Mouse (Mus musculus) liver, embryonic 14.5 days (tissue): ENCODE results near the gene Padi4. TPM values are rescaled to one million over a fixed set of nuclear protein-coding genes. Genes with fewer than 3 reads are reported as not detected.

Source experiments
- ATAC-seq: fragments of 200-750 bp; cut with Nextera tagmentation; 2 replicates; pipeline ENCODE4 v1.8.0; 2017; ENCODE audit warnings: moderate number of reproducible peaks, mild to moderate bottlenecking, moderate library complexity; ENCODE audit not compliant: insufficient read depth
- DNase-seq, 3 experiments: peaks; one replicate each; pipeline ENCODE4 v3.0.0-alpha.2; 2012 to 2013; ENCODE audit warnings: low read depth in 3 of 3, low spot score in 3 of 3
- H3K27ac ChIP-seq: fragments of 300-500 bp; sonication (generic); 2 replicates; pipeline ENCODE4 v1.5.1; 2014; ENCODE audit warnings: moderate library complexity, mild to moderate bottlenecking, control low read depth, inconsistent platforms
- H3K27me3 ChIP-seq: fragments of 300-500 bp; sonication (generic); 2 replicates; pipeline ENCODE4 v1.6.1; 2014; ENCODE audit warnings: mild to moderate bottlenecking, low read length, moderate library complexity; ENCODE audit not compliant: control insufficient read depth, insufficient read depth
- H3K36me3 ChIP-seq: fragments of 300-500 bp; sonication (generic); replicated peaks from 2 replicates; pipeline ENCODE4 v1.6.1; 2014; ENCODE audit warnings: low read depth; ENCODE audit not compliant: control insufficient read depth, insufficient read depth
- H3K4me1 ChIP-seq, 2 experiments: fragments of 200-500 bp in 1 of 2; fragments of 300-500 bp in 1 of 2; sonication (generic) in 1 of 2; replicated peaks; 2 replicates each; pipeline ENCODE4 v1.6.1; 2012 to 2014; ENCODE audit warnings: antibody characterized with exemption in 1 of 2, inconsistent platforms in 1 of 2, low read length in 1 of 2; ENCODE audit not compliant: control insufficient read depth in 2 of 2, insufficient read depth in 2 of 2
- H3K4me2 ChIP-seq: fragments of 300-500 bp; sonication (generic); 2 replicates; pipeline ENCODE4 v1.6.1; 2014; ENCODE audit warnings: low read depth, mild to moderate bottlenecking, control low read depth, moderate library complexity
- H3K4me3 ChIP-seq, 2 experiments: fragments of 200-500 bp in 1 of 2; fragments of 300-500 bp in 1 of 2; sonication (generic) in 1 of 2; 2 replicates each; pipeline ENCODE4 v1.5.1; 2012 to 2014; ENCODE audit warnings: low read depth in 2 of 2, low read length in 2 of 2, mild to moderate bottlenecking in 2 of 2, control low read depth in 1 of 2, inconsistent platforms in 1 of 2, moderate library complexity in 1 of 2; ENCODE audit not compliant: insufficient read depth in 1 of 2
- H3K9ac ChIP-seq: fragments of 300-500 bp; sonication (generic); replicated peaks from 2 replicates; pipeline ENCODE4 v1.6.1; 2014; ENCODE audit warnings: mild to moderate bottlenecking, control low read depth, moderate library complexity
- H3K9me3 ChIP-seq: fragments of 300-500 bp; sonication (generic); 2 replicates; pipeline ENCODE4 v1.6.1; 2016; ENCODE audit warnings: low read length, mixed read lengths; ENCODE audit not compliant: control insufficient read depth
- CTCF ChIP-seq: IDR thresholded peaks from 2 replicates; pipeline ENCODE4 v1.5.1; 2016; ENCODE audit warnings: antibody characterized with exemption, low read depth, control low read depth
- EP300 ChIP-seq: IDR thresholded peaks from 2 replicates; pipeline ENCODE4 v1.6.1; 2016; ENCODE audit warnings: antibody characterized with exemption, low read depth
- WGBS: fragments of 180-500 bp; shearing (Covaris S2); extraction: QIAGEN DNeasy Blood & Tissue Kit; methylation state at CpG from one replicate; pipeline ENCODE4 v1.1.7; 2014; ENCODE audit not compliant: insufficient replicate concordance; 5-methylcytosine and 5-hydroxymethylcytosine counted together
- polyA plus RNA-seq, 2 experiments: library from polyadenylated mRNA; depleted of rRNA in 1 of 2; stranded (reverse) in 1 of 2; unstranded in 1 of 2; fragments of >200 nt; fragmentation: Nextera tagmentation in 1 of 2; extraction: Ambion mirVana in 1 of 2; gene quantifications; 2 replicates each; pipeline versions ENCODE4 v1.2.1 to v1.2.3; 2012 to 2014

Gene Padi4
- polyA plus RNA-seq, 2 experiments: 0.34 to 0.58 TPM

- Histone ChIP-seq H3K4me3 (no peak overlapping the region), H3K4me2 (no peak overlapping the region), H3K27me3 (no peaks in the 10 kb centered on the region), H3K9me3 (no peaks in the 10 kb centered on the region), H3K4me1 (no peaks in the 10 kb centered on the region), H3K36me3 (no peaks in the 10 kb centered on the region), H3K9ac (no peak overlapping the region), H3K27ac (no peak overlapping the region)
- TF ChIP-seq EP300: no peak
- no peak for TF ChIP-seq CTCF
- DNase-seq (no peak), ATAC-seq (no peak)
- 41% methylated on average over 11 of the region's 11 CpGs for WGBS
Observed at GRCm38 (mm10) chr4:140740655-140741054, 33.4 kb downstream of the Padi4 start.

GRCm38 (mm10) chr4:140732871-140733270 is 41.2 kb downstream of the Padi4 start:
- Histone ChIP-seq H3K27ac (no peak overlapping the region), H3K9ac (no peak overlapping the region), H3K4me3 (no peak overlapping the region), H3K4me1 (no peaks in the 10 kb centered on the region), H3K36me3 (no peaks in the 10 kb centered on the region), H3K4me2 (no peak overlapping the region), H3K27me3 (no peaks in the 10 kb centered on the region), H3K9me3 (no peaks in the 10 kb centered on the region)
- TF ChIP-seq CTCF: no peak
- TF ChIP-seq EP300: no peak
- ATAC-seq (no peak), DNase-seq (peak in 1 of 3 experiments; percentile 50)
- WGBS: 36% methylated on average over 7 of the region's 7 CpGs

- 71% methylated on average over 4 of the region's 4 CpGs for WGBS
- no peak overlapping the region for H3K9ac ChIP-seq
- no peak overlapping the region for H3K4me3 ChIP-seq
- H3K27ac ChIP-seq: no peak overlapping the region
- no peak overlapping the region for H3K4me2 ChIP-seq
- TF ChIP-seq CTCF (peak; percentile 68), EP300 (no peak)
- H3K27me3 ChIP-seq: no peaks in the 10 kb centered on the region
- H3K4me1 ChIP-seq: no peaks in the 10 kb centered on the region
- no peaks in the 10 kb centered on the region for H3K9me3 ChIP-seq
- no peak for DNase-seq
- ATAC-seq: no peak
- H3K36me3 ChIP-seq: no peaks in the 10 kb centered on the region
Observed at GRCm38 (mm10) chr4:140731654-140732053, 42.4 kb downstream of the Padi4 start.

- TF ChIP-seq CTCF: no peak
- TF ChIP-seq EP300: no peak
- Histone ChIP-seq H3K9ac (no peak overlapping the region), H3K27me3 (no peaks in the 10 kb centered on the region), H3K9me3 (no peaks in the 10 kb centered on the region), H3K36me3 (peaks cover 4% of the 10 kb centered on the region; the same call in 1 of the 2 replicates), H3K27ac (no peak overlapping the region), H3K4me1 (no peaks in the 10 kb centered on the region), H3K4me2 (no peak overlapping the region), H3K4me3 (no peak overlapping the region)
- WGBS: 79% methylated on average over 12 of the region's 12 CpGs
- ATAC-seq (no peak), DNase-seq (no peak)
Observed at GRCm38 (mm10) chr4:140726907-140727306, 47.1 kb downstream of the Padi4 start.

- DNase-seq: no peak
- Histone ChIP-seq H3K4me2 (no peak overlapping the region), H3K27me3 (no peaks in the 10 kb centered on the region), H3K4me3 (no peak overlapping the region), H3K27ac (no peak overlapping the region), H3K36me3 (peaks cover 25% of the 10 kb centered on the region), H3K4me1 (no peaks in the 10 kb centered on the region), H3K9ac (no peak overlapping the region), H3K9me3 (no peaks in the 10 kb centered on the region)
- 73% methylated on average over 6 of the region's 6 CpGs for WGBS
- no peak for TF ChIP-seq EP300
- no peak for TF ChIP-seq CTCF
- no peak for ATAC-seq
Observed at GRCm38 (mm10) chr4:140724739-140725138, 49.3 kb downstream of the Padi4 start.
